Mouse (Mus musculus) G1E (cell line): ENCODE data around the gene Kpna2. TPM values are rescaled to one million over a fixed set of nuclear protein-coding genes. Genes with fewer than 3 reads are reported as not detected.

Experiments used
- ATAC-seq: 2 replicates; pipeline ENCODE4 v1.8.0; 2016; ENCODE audit warnings: mild to moderate bottlenecking; ENCODE audit not compliant: insufficient number of reproducible peaks, poor library complexity, low FRiP score, severe bottlenecking; ENCODE audit errors: extremely low read depth
- DNase-seq: peaks from one replicate; pipeline ENCODE4 v3.0.0; 2012; ENCODE audit warnings: low spot score
- H3K27me3 ChIP-seq: 2 replicates; pipeline ENCODE4 v1.6.1; 2012; ENCODE audit warnings: mild to moderate bottlenecking, low read length, inconsistent platforms; ENCODE audit not compliant: insufficient read depth
- H3K36me3 ChIP-seq: replicated peaks from 2 replicates; pipeline ENCODE3; 2012; ENCODE audit warnings: mild to moderate bottlenecking, inconsistent platforms
- H3K4me1 ChIP-seq: 2 replicates; pipeline ENCODE4 v1.6.1; 2012; ENCODE audit warnings: low read depth, low read length, inconsistent platforms, mixed read lengths; ENCODE audit not compliant: insufficient read depth
- H3K4me3 ChIP-seq: 2 replicates; pipeline ENCODE4 v1.5.1; 2012; ENCODE audit warnings: low read depth, mild to moderate bottlenecking, inconsistent platforms, low read length, moderate library complexity, mixed read lengths
- H3K9me3 ChIP-seq: replicated peaks from 2 replicates; pipeline ENCODE4 v1.6.1; 2012; ENCODE audit warnings: inconsistent platforms
- CTCF ChIP-seq: IDR thresholded peaks from 2 replicates; pipeline ENCODE4 v1.5.1; 2012; ENCODE audit warnings: low read depth, low read length, inconsistent platforms, mixed read lengths
- GATA1 ChIP-seq: IDR thresholded peaks from 2 replicates; pipeline ENCODE4 v1.6.1; 2012; ENCODE audit warnings: borderline replicate concordance, low read length, inconsistent platforms, mixed read lengths
- GATA2 ChIP-seq: IDR thresholded peaks from 2 replicates; pipeline ENCODE4 v1.6.1; 2012; ENCODE audit warnings: low read depth, low read length, inconsistent platforms, borderline replicate concordance
- POLR2AphosphoS5 ChIP-seq: IDR thresholded peaks from 2 replicates; pipeline ENCODE4 v1.6.1; 2012; ENCODE audit warnings: low read depth, low read length, inconsistent platforms; ENCODE audit not compliant: insufficient replicate concordance
- TAL1 ChIP-seq: conservative IDR thresholded peaks from 2 replicates; pipeline ENCODE4 v1.6.1; 2012; ENCODE audit warnings: low read depth, low read length, inconsistent platforms, mixed read lengths
- polyA plus RNA-seq: library from polyadenylated mRNA; stranded (reverse); fragments of >175 nt; gene quantifications from 2 replicates; pipeline ENCODE4 v1.2.3, GENCODE M21; 2012
- total RNA-seq, 2 experiments: library from RNA; stranded (forward) in 1 of 2; stranded (reverse) in 1 of 2; fragments of 200-1000 nt in 1 of 2; fragments of >200 nt in 1 of 2; fragmentation: Nextera tagmentation in 1 of 2; gene quantifications; 2 replicates each; pipeline ENCODE4 v1.2.3; 2014 to 2017

Gene Kpna2
- total and polyA plus RNA-seq, 3 experiments, result 13.7 to 432 (median 62.0) TPM

DNA sequence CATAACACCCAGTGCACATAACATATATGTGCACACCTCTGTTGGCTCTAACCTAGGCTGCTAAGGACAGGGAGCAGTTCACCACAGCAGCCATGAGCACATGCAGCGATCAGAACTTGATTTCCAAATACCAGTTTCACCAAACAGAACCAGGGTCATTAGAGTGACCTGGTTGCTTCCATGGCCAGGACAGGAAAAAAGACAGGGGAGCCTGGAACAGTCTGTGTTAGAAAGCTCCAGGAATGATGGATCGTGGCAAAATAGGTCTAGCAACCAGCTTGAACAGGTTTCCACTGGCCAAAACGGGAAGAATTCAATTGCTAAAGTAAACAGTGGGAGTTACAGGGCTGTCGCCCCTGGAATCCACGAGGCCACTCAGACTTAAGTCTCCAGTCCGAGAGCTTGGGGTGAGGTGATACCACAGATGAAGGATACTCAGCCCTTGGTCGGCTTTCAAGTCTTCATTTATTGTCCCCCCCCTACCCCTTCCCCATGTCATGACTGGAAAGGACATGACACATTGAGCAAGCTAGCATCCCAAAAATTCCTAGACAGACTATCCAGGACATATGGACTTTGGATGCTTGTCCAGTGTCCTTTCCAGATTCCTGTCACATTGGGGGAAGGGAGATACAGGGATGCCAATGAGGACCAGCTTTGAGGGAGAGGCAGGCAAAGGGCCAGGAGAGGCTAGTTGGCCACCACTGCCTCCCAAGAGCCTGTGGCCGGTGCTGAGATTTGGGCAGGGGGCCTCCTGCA lies 23.7 kb downstream of the Kpna2 start:
- no peak for ATAC-seq
- H3K36me3 ChIP-seq, result no peaks in the 10 kb centered on the region
- no peaks in the 10 kb centered on the region; the same call in 1 of the 2 replicates for H3K4me1 ChIP-seq
- no peak for TF ChIP-seq GATA2
- no peak for TF ChIP-seq CTCF
- TF ChIP-seq TAL1, result no peak
- TF ChIP-seq GATA1, result no peak
- no peak for TF ChIP-seq POLR2AphosphoS5
- DNase-seq, result no peak
- peaks cover 25% of the 10 kb centered on the region for H3K27me3 ChIP-seq
- H3K4me3 ChIP-seq, result no peak overlapping the region
- no peaks in the 10 kb centered on the region for H3K9me3 ChIP-seq

DNA sequence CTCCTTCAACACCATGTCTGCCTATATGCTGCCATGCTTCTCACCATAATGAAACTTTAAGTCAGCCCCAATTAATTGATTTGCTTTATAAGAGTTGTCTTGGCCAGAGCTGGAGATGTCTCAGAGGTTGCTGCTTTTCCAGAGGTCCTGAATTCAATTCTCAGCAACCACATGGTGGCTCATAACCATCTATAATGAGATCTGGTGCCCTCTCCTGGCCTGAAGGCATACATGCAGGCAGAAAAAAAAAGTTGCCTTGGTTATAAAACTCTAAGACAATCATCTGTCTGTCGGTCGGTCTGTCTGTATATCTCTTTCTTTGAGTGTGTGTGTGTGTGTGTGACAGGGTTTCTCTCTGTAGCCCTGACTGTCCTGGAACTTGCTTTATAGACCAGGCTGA lies 24.9 kb downstream of the Kpna2 start:
- no peak for TF ChIP-seq TAL1
- TF ChIP-seq GATA2, result no peak
- no peak for TF ChIP-seq GATA1
- 0 out of 2 replicates have a peak, but pooled peaks have one; percentile 3 for TF ChIP-seq CTCF
- Histone ChIP-seq H3K4me1 (no peaks in the 10 kb centered on the region; the same call in 1 of the 2 replicates), H3K27me3 (peaks cover 29% of the 10 kb centered on the region), H3K4me3 (no peak overlapping the region), H3K9me3 (no peaks in the 10 kb centered on the region), H3K36me3 (no peaks in the 10 kb centered on the region)
- ATAC-seq, result no peak
- DNase-seq, result no peak

GRCm38 (mm10) chr11:106973016-106973415 lies 26.3 kb downstream of the Kpna2 start:
- ATAC-seq (no peak), DNase-seq (no peak)
- H3K4me1 ChIP-seq, result no peaks in the 10 kb centered on the region; the same call in 1 of the 2 replicates
- peaks cover 27% of the 10 kb centered on the region for H3K27me3 ChIP-seq
- H3K4me3 ChIP-seq, result no peak overlapping the region
- TF ChIP-seq TAL1 (no peak), GATA2 (no peak), GATA1 (no peak), POLR2AphosphoS5 (no peak), CTCF (no peak)
- H3K9me3 ChIP-seq, result no peaks in the 10 kb centered on the region
- no peaks in the 10 kb centered on the region for H3K36me3 ChIP-seq

DNA sequence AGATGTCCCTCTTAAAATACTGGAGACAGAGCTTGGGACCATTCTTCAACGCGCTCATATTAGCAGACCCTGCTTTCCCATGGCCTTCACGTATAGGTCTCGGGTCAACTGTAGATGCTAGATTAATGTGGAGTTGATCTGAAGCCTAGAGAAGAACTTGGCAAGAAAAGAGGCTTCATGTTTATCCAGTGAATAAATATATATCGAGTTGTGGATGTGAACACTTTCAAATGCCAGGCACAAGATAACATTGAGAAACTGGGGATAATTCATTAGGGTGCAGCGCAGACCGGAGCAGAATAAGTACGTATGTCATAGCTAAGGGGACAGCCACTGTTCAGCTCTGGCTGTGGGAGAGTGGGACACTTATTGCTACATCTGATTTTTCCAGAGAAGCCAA lies 29.5 kb downstream of the Kpna2 start:
- no peak for ATAC-seq
- peaks cover 2% of the 10 kb centered on the region; the same call in 1 of the 2 replicates for H3K9me3 ChIP-seq
- peaks cover 18% of the 10 kb centered on the region for H3K27me3 ChIP-seq
- TF ChIP-seq GATA1, result no peak
- no peak for TF ChIP-seq GATA2
- TF ChIP-seq TAL1, result no peak
- TF ChIP-seq POLR2AphosphoS5, result no peak
- H3K4me3 ChIP-seq, result no peak overlapping the region
- no peak for DNase-seq
- H3K4me1 ChIP-seq, result no peaks in the 10 kb centered on the region; the same call in 1 of the 2 replicates
- H3K36me3 ChIP-seq, result no peaks in the 10 kb centered on the region

GRCm38 (mm10) chr11:106967630-106968029 lies 31.7 kb downstream of the Kpna2 start:
- H3K27me3 ChIP-seq, result peaks cover 18% of the 10 kb centered on the region
- H3K4me3 ChIP-seq, result no peak overlapping the region
- no peaks in the 10 kb centered on the region for H3K36me3 ChIP-seq
- H3K9me3 ChIP-seq, result peaks cover 2% of the 10 kb centered on the region; the same call in 1 of the 2 replicates
- no peak for DNase-seq
- ATAC-seq, result no peak
- H3K4me1 ChIP-seq, result peaks cover 2% of the 10 kb centered on the region; the same call in 1 of the 2 replicates
- TF ChIP-seq CTCF (no peak), GATA2 (no peak), TAL1 (no peak), POLR2AphosphoS5 (no peak), GATA1 (no peak)

DNA sequence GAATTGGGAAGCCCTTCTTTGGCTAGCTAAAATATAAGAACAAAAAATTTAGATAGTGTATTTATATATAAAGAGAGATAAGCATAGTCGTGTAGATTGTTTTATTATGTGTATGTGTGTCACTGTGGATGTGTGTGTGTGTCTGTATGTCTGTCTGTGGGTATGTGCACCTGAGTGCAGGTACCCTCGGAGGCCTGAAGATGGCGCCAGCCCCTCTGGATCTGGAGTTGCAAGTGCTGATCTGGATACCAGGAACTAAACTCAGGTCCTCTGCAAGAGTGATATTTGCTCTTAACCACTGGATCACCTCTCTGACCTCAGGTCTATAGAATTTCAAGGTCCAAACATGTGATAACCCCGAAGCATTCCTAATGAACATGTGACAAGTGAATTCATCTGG lies 33.5 kb downstream of the Kpna2 start:
- Histone ChIP-seq H3K27me3 (peaks cover 13% of the 10 kb centered on the region), H3K9me3 (peaks cover 2% of the 10 kb centered on the region; the same call in 1 of the 2 replicates), H3K36me3 (no peaks in the 10 kb centered on the region), H3K4me1 (peaks cover 14% of the 10 kb centered on the region), H3K4me3 (no peak overlapping the region)
- DNase-seq (no peak), ATAC-seq (no peak)
- TF ChIP-seq GATA2 (no peak), TAL1 (no peak), GATA1 (no peak), CTCF (no peak), POLR2AphosphoS5 (no peak)
